Mouse (Mus musculus): ENCODE results near the gene Ndufb8. TPM values are rescaled to one million over a fixed set of nuclear protein-coding genes. Genes with fewer than 3 reads are reported as not detected.

The Ndufb8 gene
- 180 TPM in 2 replicates for polyA plus RNA-seq (2012)

DNA sequence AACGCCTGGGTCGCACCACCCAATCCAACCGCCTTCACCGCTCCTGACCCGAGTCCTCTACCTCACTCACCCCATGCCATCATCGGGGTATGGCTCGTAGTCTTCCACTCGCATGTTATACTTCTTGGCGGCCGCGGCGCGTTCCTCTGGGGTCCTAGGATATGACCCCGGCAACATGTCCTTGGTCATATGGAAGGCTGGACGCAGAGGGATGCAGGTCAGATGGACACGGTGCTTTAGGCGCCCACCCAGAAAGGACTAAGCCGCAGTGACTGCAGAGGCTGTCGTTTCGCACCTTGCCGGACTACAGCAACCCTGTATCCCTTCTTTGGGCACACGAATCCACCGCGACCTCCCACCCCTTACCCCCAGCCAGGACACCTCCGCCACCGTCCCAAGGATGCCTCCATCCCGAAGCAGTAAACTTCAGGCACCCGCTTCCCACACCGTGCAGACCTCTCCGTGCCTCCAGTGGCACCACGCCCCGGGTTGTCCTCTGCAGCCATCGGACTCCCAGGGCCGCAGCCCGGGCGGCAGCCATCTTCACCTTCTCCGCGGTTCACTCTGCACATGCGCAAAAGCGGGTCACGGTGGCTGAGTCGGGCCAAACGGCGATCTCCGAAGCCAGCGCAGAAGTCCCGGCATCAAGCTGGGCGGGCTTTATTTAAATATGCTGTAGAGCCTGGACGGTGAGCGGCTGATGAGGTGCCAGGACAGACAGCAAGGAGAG, at the start of gene Ndufb8:
TSS of gene Ndufb8 (minus strand) at position 580 of the 730 bp plus-strand sequence.

GRCm38 (mm10) chr19:44562652-44563206, 7.5 kb upstream of the Ndufb8 start, which contains the start of gene Hif1an:
TSS of gene Hif1an (plus strand) at chr19:44562850.

GRCm38 (mm10) chr19:44552731-44553130, 2.5 kb downstream of the Ndufb8 start, which contains the start of gene Gm20538:
TSS of gene Gm20538 (minus strand) at chr19:44552831.

GRCm38 (mm10) chr19:44545321-44546041, 9.8 kb downstream of the Ndufb8 start, which contains the start of gene Sec31b:
TSS of gene Sec31b (minus strand) at chr19:44545864.

Other genes with a start within 250 kb of the Ndufb8 start
- 0.02 and 0.04 TPM in 2 replicates for gene Scd4, start 222.3 kb downstream of the Ndufb8 start, polyA plus RNA-seq (2012)
- 1.4 and 3.9 TPM in 2 replicates for gene Scd1, start 147.6 kb downstream of the Ndufb8 start, polyA plus RNA-seq (2012)
- gene Wnt8b, start 62.0 kb downstream of the Ndufb8 start, polyA plus RNA-seq (2012): not detected in 2 replicates
- gene Sec31b, start 9.6 kb downstream of the Ndufb8 start, polyA plus RNA-seq (2012): 2.9 and 3.6 TPM in 2 replicates
- not detected in 2 replicates for gene Gm20538, start 2.6 kb downstream of the Ndufb8 start, polyA plus RNA-seq (2012)
- gene Hif1an, start 7.4 kb upstream of the Ndufb8 start, polyA plus RNA-seq (2012): 13.6 and 15.6 TPM in 2 replicates
- gene Pax2, start 200.6 kb upstream of the Ndufb8 start, polyA plus RNA-seq (2012): 0.02 TPM in 1 of 2 replicates, not detected in the other

Measured in megakaryocyte-erythroid progenitor cell, adult 5 weeks (primary cell).